Mouse (Mus musculus): ENCODE measurements around the gene Ctnnd1. TPM values are rescaled to one million over a fixed set of nuclear protein-coding genes. Genes with fewer than 3 reads are reported as not detected.

Ctnnd1 gene
- polyA plus RNA-seq, 1 experiment = 79.9 TPM

DNA sequence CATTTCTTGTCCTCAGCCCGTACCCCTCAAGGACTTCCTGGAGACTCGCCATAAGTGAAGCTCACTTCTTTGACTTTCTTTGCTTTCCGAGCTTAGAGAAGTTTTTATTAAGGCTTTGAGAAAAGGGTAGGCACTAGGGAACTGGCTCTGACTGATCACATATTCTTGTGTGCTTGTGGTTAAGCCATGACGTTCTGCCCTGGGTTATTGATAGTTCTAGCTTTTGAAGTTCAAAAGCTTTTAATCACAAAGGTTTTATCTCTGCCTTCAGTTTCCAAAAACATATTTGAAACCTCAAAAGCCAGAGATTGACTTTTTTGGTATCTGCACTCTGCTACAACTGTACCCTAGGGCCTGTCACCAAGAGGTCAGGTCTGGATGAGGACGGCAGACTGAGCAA is 68.3 kb downstream of the Ctnnd1 start:
- Histone ChIP-seq H3K4me3 (ENCODE audit: insufficient read depth, poor library complexity, severe bottlenecking) (no peak overlapping the region), H3K27me3 (ENCODE audit: control insufficient read depth, insufficient read depth, insufficient read length) (no peaks in the 10 kb centered on the region), H3ac (ENCODE audit: control insufficient read depth, insufficient read length, low read depth) (no peak overlapping the region), H3K36me3 (ENCODE audit: control insufficient read depth, insufficient read depth) (no peaks in the 10 kb centered on the region), H3K79me2 (ENCODE audit: control insufficient read depth, insufficient read depth) (no peaks in the 10 kb centered on the region), H3K79me3 (ENCODE audit: low read depth) (no peaks in the 10 kb centered on the region)
- TF ChIP-seq USF1 (IDR thresholded peaks at IDR 0.05; ENCODE audit: low read depth) (no peak), FOSL1 (IDR thresholded peaks at IDR 0.05; ENCODE audit: insufficient read depth, low read length, poor library complexity, severe bottlenecking) (no peak), MAX (IDR thresholded peaks at IDR 0.05) (no peak), CEBPB (IDR thresholded peaks at IDR 0.05; ENCODE audit: low read depth) (no peak), MYOD1 (IDR thresholded peaks at IDR 0.05; ENCODE audit: control insufficient read depth, insufficient read length, low read depth) (no peak), MYOG (IDR thresholded peaks at IDR 0.05; ENCODE audit: control insufficient read depth, extremely low read depth, insufficient read length) (no peak), CTCF (IDR thresholded peaks at IDR 0.05; ENCODE audit: control insufficient read depth, insufficient read depth, insufficient read length) (no peak)

DNA sequence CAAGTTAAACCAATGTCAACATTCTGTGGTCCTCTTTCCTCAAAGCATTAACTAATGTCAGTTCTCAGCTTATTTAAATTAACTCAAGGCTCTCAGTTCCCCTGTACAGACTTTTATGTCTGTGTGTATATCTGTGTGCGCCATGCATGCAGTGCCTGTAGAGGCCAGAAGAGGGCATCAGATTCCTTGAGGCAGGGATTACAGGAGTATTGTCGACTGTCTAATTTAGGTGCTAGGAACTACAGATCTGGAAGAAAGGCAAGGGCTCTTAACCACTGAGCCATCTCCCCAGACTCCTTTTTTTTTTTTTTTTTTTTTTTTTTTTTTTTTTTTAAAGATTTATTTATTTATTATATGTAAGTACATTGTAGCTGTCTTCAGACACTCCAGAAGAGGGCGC is 69.4 kb downstream of the Ctnnd1 start:
- no peaks in the 10 kb centered on the region for H3K36me3 ChIP-seq (ENCODE audit: control insufficient read depth, insufficient read depth)
- H3ac ChIP-seq (ENCODE audit: control insufficient read depth, insufficient read length, low read depth) = no peak overlapping the region
- TF ChIP-seq MYOD1 (IDR thresholded peaks at IDR 0.05; ENCODE audit: control insufficient read depth, insufficient read length, low read depth) = no peak
- no peak for TF ChIP-seq FOSL1 (IDR thresholded peaks at IDR 0.05; ENCODE audit: insufficient read depth, low read length, poor library complexity, severe bottlenecking)
- TF ChIP-seq USF1 (IDR thresholded peaks at IDR 0.05; ENCODE audit: low read depth) = no peak
- no peak for TF ChIP-seq MYOG (IDR thresholded peaks at IDR 0.05; ENCODE audit: control insufficient read depth, extremely low read depth, insufficient read length)
- no peak for TF ChIP-seq CTCF (IDR thresholded peaks at IDR 0.05; ENCODE audit: control insufficient read depth, insufficient read depth, insufficient read length)
- no peak for TF ChIP-seq CEBPB (IDR thresholded peaks at IDR 0.05; ENCODE audit: low read depth)
- TF ChIP-seq MAX (IDR thresholded peaks at IDR 0.05) = no peak
- no peaks in the 10 kb centered on the region for H3K79me2 ChIP-seq (ENCODE audit: control insufficient read depth, insufficient read depth)
- no peaks in the 10 kb centered on the region for H3K79me3 ChIP-seq (ENCODE audit: low read depth)
- no peaks in the 10 kb centered on the region for H3K27me3 ChIP-seq (ENCODE audit: control insufficient read depth, insufficient read depth, insufficient read length)
- no peak overlapping the region for H3K4me3 ChIP-seq (ENCODE audit: insufficient read depth, poor library complexity, severe bottlenecking)

DNA sequence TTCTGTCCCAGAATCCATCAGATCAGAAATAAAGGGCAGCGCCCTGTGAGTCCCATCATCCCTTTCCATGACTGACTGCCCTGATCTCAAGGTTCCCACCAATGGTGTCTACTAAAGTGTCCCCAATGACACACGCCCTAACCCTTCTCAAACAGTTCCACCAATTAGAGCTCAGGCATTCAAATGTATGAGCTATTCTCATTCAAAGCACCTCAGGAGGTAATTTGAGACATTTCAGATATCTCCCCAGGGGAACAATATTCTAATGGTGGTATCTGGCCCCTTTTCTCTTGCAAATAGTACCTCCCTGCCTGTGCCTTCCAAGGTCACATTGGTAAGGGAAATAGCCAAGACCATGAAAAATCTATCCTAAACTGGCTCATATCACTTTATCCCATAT is 71.3 kb downstream of the Ctnnd1 start:
- TF ChIP-seq CEBPB (IDR thresholded peaks at IDR 0.05; ENCODE audit: low read depth) = no peak
- no peak for TF ChIP-seq FOSL1 (IDR thresholded peaks at IDR 0.05; ENCODE audit: insufficient read depth, low read length, poor library complexity, severe bottlenecking)
- no peak for TF ChIP-seq MAX (IDR thresholded peaks at IDR 0.05)
- TF ChIP-seq CTCF (IDR thresholded peaks at IDR 0.05; ENCODE audit: control insufficient read depth, insufficient read depth, insufficient read length) = no peak
- no peak for TF ChIP-seq USF1 (IDR thresholded peaks at IDR 0.05; ENCODE audit: low read depth)
- no peak for TF ChIP-seq MYOD1 (IDR thresholded peaks at IDR 0.05; ENCODE audit: control insufficient read depth, insufficient read length, low read depth)
- no peak for TF ChIP-seq MYOG (IDR thresholded peaks at IDR 0.05; ENCODE audit: control insufficient read depth, extremely low read depth, insufficient read length)
- H3K36me3 ChIP-seq (ENCODE audit: control insufficient read depth, insufficient read depth) = no peaks in the 10 kb centered on the region

DNA sequence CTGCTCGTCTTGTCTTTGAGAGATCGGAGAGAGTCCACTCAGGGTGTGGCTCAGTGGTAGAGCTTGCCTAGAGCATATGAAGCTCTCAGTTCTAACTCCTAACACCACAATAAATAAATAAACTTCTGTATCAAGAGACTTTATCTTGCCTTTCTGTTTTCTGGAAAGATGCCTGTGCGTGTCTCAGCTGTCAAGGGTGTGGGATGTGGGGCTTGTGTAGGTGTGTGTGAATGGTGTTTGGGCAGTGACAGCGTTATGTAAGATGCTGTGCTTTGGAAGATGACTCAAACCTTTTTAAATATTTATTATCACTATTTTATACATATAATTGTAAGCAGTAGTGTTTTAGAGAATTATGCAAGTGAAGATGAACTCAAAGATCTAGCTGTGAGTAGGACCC is 76.4 kb downstream of the Ctnnd1 start:
- H3K4me3 ChIP-seq (ENCODE audit: insufficient read depth, poor library complexity, severe bottlenecking) = no peak overlapping the region
- no peaks in the 10 kb centered on the region for H3K27me3 ChIP-seq (ENCODE audit: control insufficient read depth, insufficient read depth, insufficient read length)
- H3K79me2 ChIP-seq (ENCODE audit: control insufficient read depth, insufficient read depth) = no peaks in the 10 kb centered on the region
- no peaks in the 10 kb centered on the region for H3K79me3 ChIP-seq (ENCODE audit: low read depth)
- TF ChIP-seq CTCF (IDR thresholded peaks at IDR 0.05; ENCODE audit: control insufficient read depth, insufficient read depth, insufficient read length) = no peak
- TF ChIP-seq MAX (IDR thresholded peaks at IDR 0.05) = no peak
- no peak for TF ChIP-seq MYOG (IDR thresholded peaks at IDR 0.05; ENCODE audit: control insufficient read depth, extremely low read depth, insufficient read length)
- TF ChIP-seq FOSL1 (IDR thresholded peaks at IDR 0.05; ENCODE audit: insufficient read depth, low read length, poor library complexity, severe bottlenecking) = no peak
- TF ChIP-seq USF1 (IDR thresholded peaks at IDR 0.05; ENCODE audit: low read depth) = no peak
- no peaks in the 10 kb centered on the region for H3K36me3 ChIP-seq (ENCODE audit: control insufficient read depth, insufficient read depth)
- no peak overlapping the region for H3ac ChIP-seq (ENCODE audit: control insufficient read depth, insufficient read length, low read depth)

More for the DNA sequence above, 71.3 kb downstream of the Ctnnd1 start:
- Histone ChIP-seq H3ac (ENCODE audit: control insufficient read depth, insufficient read length, low read depth) (no peak overlapping the region), H3K79me3 (ENCODE audit: low read depth) (no peaks in the 10 kb centered on the region), H3K27me3 (ENCODE audit: control insufficient read depth, insufficient read depth, insufficient read length) (no peaks in the 10 kb centered on the region), H3K79me2 (ENCODE audit: control insufficient read depth, insufficient read depth) (no peaks in the 10 kb centered on the region), H3K4me3 (ENCODE audit: insufficient read depth, poor library complexity, severe bottlenecking) (no peak overlapping the region)

DNA sequence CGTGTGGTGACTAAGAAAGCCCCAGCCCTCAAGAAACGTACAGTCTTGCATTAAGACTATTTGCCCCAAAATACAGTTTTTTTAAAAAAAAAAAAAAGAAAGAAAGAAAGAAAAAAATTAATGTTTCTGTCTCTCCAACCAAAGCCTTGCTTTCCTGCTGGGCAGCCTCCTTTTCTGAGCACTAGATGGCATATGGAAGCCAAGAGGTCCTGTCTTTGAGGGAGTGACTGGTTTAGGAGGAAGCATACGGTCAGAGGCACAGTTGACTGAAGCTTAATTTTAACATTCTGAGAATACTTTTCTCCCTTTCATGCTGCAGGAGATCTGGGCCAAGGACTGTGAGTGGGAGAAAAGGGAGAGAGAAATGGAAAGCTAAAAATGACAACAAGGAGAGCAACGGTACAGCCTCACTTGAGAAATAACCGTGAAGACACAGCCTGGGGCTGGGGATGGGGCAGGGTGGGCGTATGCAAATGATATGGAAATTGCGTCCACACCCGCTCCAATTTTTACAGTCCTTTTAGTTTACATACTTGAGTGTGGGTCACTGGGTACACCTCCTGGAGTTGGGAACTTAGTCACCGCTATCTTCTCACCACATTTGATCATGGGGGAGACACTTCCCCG is 93.6 kb downstream of the Ctnnd1 start:
- Histone ChIP-seq H3K36me3 (ENCODE audit: control insufficient read depth, insufficient read depth) (no peaks in the 10 kb centered on the region), H3K79me2 (ENCODE audit: control insufficient read depth, insufficient read depth) (no peaks in the 10 kb centered on the region), H3K27me3 (ENCODE audit: control insufficient read depth, insufficient read depth, insufficient read length) (no peaks in the 10 kb centered on the region), H3ac (ENCODE audit: control insufficient read depth, insufficient read length, low read depth) (no peak overlapping the region), H3K4me3 (ENCODE audit: insufficient read depth, poor library complexity, severe bottlenecking) (no peak overlapping the region), H3K79me3 (ENCODE audit: low read depth) (no peaks in the 10 kb centered on the region)
- no peak for TF ChIP-seq MYOD1 (IDR thresholded peaks at IDR 0.05; ENCODE audit: control insufficient read depth, insufficient read length, low read depth)
- no peak for TF ChIP-seq CEBPB (IDR thresholded peaks at IDR 0.05; ENCODE audit: low read depth)
- TF ChIP-seq CTCF (IDR thresholded peaks at IDR 0.05; ENCODE audit: control insufficient read depth, insufficient read depth, insufficient read length) = no peak
- TF ChIP-seq MYOG (IDR thresholded peaks at IDR 0.05; ENCODE audit: control insufficient read depth, extremely low read depth, insufficient read length) = no peak
- TF ChIP-seq MAX (IDR thresholded peaks at IDR 0.05) = no peak
- no peak for TF ChIP-seq FOSL1 (IDR thresholded peaks at IDR 0.05; ENCODE audit: insufficient read depth, low read length, poor library complexity, severe bottlenecking)
- no peak for TF ChIP-seq USF1 (IDR thresholded peaks at IDR 0.05; ENCODE audit: low read depth)

Data from C2C12 (cell line).